Mouse (Mus musculus): ENCODE data around the gene Usp40.

- TF ChIP-seq CTCF (IDR thresholded peaks at IDR 0.05; ENCODE audit: low read depth, low read length) (no peak), POLR2A (IDR thresholded peaks at IDR 0.05; ENCODE audit: borderline replicate concordance, low read depth, low read length) (no peak)
These were observed 91.0 kb downstream of the Usp40 start for GRCm38 (mm10) chr1:87917361-87917760.

Measured in bone marrow macrophage, adult 2 months (primary cell).